Mouse (Mus musculus): ENCODE data around the gene Sec1. TPM values are rescaled to one million over a fixed set of nuclear protein-coding genes. Genes with fewer than 3 reads are reported as not detected.

Gene Sec1
- polyA plus RNA-seq, 1 experiment from 2014 or later: 0.74 TPM

GRCm38 (mm10) chr7:45635711-45636688 lies 58.2 kb downstream of the Sec1 start:
- peak overlapping the region; percentile 16 for H3K4me2 ChIP-seq (ENCODE audit: low read depth, low read length)
- no peaks in the 10 kb centered on the region for H3K27me3 ChIP-seq (ENCODE audit: control insufficient read depth, insufficient read depth, low read depth, low read length)
- peaks cover 9% of the 10 kb centered on the region for H3K36me3 ChIP-seq (ENCODE audit: control insufficient read depth, insufficient read depth, low read length)
- H3K27ac ChIP-seq (ENCODE audit: low read length): peak overlapping the region; percentile 88
- peak; percentile 29 for ATAC-seq (ENCODE audit: low read depth)
- no peaks in the 10 kb centered on the region for H3K9me3 ChIP-seq (ENCODE audit: control insufficient read depth, low read length)
- H3K4me3 ChIP-seq (ENCODE audit: low read length): no peak overlapping the region
- WGBS: 46% methylated on average over 15 of the region's 15 CpGs
- peaks cover 53% of the 10 kb centered on the region for H3K4me1 ChIP-seq (replicated peaks; ENCODE audit: control insufficient read depth, insufficient read depth, low read length)
- no peak overlapping the region for H3K9ac ChIP-seq (ENCODE audit: low read length)

DNA sequence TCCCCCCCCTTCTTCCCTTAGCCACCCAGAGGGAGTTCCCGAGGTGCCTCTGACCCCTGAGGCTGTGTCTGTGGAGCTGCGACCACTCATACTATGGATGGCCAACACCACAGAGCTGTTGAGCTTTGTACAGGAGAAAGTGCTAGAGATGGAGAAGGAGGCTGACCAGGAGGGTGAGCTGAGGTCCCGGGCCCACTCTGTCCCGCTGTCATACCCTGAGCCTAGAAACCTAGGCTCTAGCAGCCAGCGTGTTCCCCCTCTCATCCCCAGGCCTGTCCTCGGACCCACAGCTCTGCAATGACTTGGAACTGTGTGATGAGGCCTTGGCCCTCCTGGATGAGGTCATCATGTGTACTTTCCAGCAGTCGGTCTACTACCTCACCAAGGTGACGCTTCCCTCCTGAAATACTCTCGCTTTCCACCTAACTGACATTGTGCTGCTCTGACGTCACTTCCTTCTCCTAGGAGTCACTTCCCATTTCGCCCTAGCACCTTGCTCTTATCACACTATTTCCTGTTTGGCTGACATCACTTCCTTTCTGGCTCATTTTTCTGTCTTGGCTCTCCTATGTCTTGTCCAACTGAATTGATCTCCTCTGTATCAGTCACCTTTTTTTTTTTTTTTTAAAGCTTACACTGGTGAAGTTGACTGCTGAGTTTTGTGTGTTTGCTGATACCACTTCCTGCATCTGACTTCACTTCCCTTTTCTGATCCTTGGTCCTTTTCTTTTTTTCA lies 59.1 kb downstream of the Sec1 start:
- no peak for ATAC-seq (ENCODE audit: low read depth)
- Histone ChIP-seq H3K27me3 (ENCODE audit: control insufficient read depth, insufficient read depth, low read depth, low read length) (no peaks in the 10 kb centered on the region), H3K27ac (ENCODE audit: low read length) (peak overlapping the region; percentile 88), H3K4me1 (replicated peaks; ENCODE audit: control insufficient read depth, insufficient read depth, low read length) (peaks cover 45% of the 10 kb centered on the region), H3K4me2 (ENCODE audit: low read depth, low read length) (peak overlapping the region; percentile 16; the same call in 1 of the 2 replicates), H3K4me3 (ENCODE audit: low read length) (no peak overlapping the region), H3K9me3 (ENCODE audit: control insufficient read depth, low read length) (no peaks in the 10 kb centered on the region), H3K36me3 (ENCODE audit: control insufficient read depth, insufficient read depth, low read length) (peaks cover 9% of the 10 kb centered on the region), H3K9ac (ENCODE audit: low read length) (no peak overlapping the region)
- 73% methylated on average over 11 of the region's 11 CpGs for WGBS

DNA sequence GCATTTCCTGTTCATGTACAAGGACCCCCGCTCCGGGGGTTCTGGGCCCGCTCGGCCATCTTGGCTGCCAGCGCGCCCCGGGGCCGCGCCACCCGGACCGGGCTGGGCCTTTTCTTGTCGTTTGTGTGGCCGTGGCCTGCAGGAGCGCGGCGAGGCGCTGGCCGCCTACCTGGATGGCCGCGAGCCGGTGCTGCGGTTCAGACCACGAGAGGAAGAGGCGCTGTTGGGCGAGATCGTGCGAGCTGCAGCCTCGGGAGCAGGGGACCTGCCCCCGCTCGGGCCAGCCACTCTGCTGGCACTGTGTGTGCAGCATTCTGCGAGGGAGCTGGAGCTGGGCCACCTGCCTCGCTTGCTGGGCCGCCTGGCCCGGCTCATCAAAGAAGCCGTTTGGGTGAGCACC lies 61.7 kb downstream of the Sec1 start:
- peaks cover 30% of the 10 kb centered on the region for H3K4me1 ChIP-seq (replicated peaks; ENCODE audit: control insufficient read depth, insufficient read depth, low read length)
- H3K9ac ChIP-seq (ENCODE audit: low read length): peak overlapping the region; percentile 68
- H3K4me3 ChIP-seq (ENCODE audit: low read length): peak overlapping the region; percentile 26
- 18% methylated on average over 35 of the region's 35 CpGs for WGBS
- no peak overlapping the region for H3K27ac ChIP-seq (ENCODE audit: low read length)
- peaks cover 9% of the 10 kb centered on the region for H3K36me3 ChIP-seq (ENCODE audit: control insufficient read depth, insufficient read depth, low read length)
- H3K4me2 ChIP-seq (ENCODE audit: low read depth, low read length): peak overlapping the region; percentile 53
- H3K9me3 ChIP-seq (ENCODE audit: control insufficient read depth, low read length): no peaks in the 10 kb centered on the region
- peaks cover 9% of the 10 kb centered on the region; the same call in 1 of the 2 replicates for H3K27me3 ChIP-seq (ENCODE audit: control insufficient read depth, insufficient read depth, low read depth, low read length)
- ATAC-seq (ENCODE audit: low read depth): peak; percentile 29

DNA sequence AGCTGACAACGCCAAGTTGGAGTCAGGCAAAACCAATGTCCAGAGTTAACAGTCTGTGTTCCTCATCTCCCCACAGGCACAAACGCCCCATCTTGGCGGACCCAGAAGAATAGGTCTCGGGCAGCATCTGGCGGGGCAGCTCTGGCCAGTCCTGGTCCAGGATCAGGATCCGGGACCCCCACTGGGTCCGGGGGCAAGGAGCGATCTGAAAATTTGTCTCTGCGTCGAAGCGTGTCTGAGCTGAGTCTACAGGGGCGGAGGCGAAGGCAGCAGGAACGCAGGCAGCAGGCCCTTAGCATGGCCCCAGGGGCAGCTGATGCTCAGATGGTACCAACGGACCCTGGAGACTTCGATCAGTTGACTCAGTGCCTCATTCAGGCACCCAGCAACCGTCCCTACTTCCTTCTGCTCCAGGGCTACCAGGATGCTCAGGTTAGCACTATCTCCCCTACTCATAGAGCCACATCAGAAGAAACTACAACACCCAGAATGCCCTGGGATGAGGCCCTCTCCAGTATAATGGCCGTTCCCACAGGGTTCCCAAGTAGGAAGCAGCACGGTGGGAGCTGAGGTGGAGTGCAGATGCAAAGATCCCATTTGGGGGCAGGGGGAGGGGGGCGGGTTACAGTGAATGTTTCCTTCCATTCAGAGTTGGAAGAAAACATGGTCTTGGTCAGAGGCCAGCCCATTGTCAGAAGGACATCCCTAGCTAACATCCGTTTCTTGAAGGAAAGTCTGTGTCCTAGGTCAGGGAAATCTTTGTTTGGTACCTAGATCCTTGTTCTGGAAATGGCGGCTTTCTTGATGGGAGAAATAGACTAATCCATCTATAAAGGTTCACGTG lies 63.9 kb downstream of the Sec1 start:
- WGBS: 65% methylated on average over 23 of the region's 23 CpGs
- Histone ChIP-seq H3K27ac (ENCODE audit: low read length) (0 out of 2 replicates have a peak overlapping the region, but pooled peaks have one; percentile 22), H3K27me3 (ENCODE audit: control insufficient read depth, insufficient read depth, low read depth, low read length) (peaks cover 9% of the 10 kb centered on the region; the same call in 1 of the 2 replicates), H3K36me3 (ENCODE audit: control insufficient read depth, insufficient read depth, low read length) (no peaks in the 10 kb centered on the region), H3K4me3 (ENCODE audit: low read length) (no peak overlapping the region), H3K4me2 (ENCODE audit: low read depth, low read length) (peak overlapping the region; percentile 6; the same call in 1 of the 2 replicates), H3K9me3 (ENCODE audit: control insufficient read depth, low read length) (no peaks in the 10 kb centered on the region), H3K9ac (ENCODE audit: low read length) (no peak overlapping the region), H3K4me1 (replicated peaks; ENCODE audit: control insufficient read depth, insufficient read depth, low read length) (peaks cover 16% of the 10 kb centered on the region)
- ATAC-seq (ENCODE audit: low read depth): peak; percentile 15; the same call in 1 of the 2 replicates

- 1% methylated on average over 90 of the region's 105 CpGs for WGBS
- Histone ChIP-seq H3K4me2 (ENCODE audit: low read depth, low read length) (peak overlapping the region; percentile 98), H3K27ac (ENCODE audit: low read length) (peak overlapping the region; percentile 67), H3K9ac (ENCODE audit: low read length) (peak overlapping the region; percentile 80), H3K4me3 (ENCODE audit: low read length) (peak overlapping the region; percentile 63), H3K27me3 (ENCODE audit: control insufficient read depth, insufficient read depth, low read depth, low read length) (peaks cover 9% of the 10 kb centered on the region; the same call in 1 of the 2 replicates), H3K9me3 (ENCODE audit: control insufficient read depth, low read length) (no peaks in the 10 kb centered on the region), H3K4me1 (replicated peaks; ENCODE audit: control insufficient read depth, insufficient read depth, low read length) (peaks cover 13% of the 10 kb centered on the region), H3K36me3 (ENCODE audit: control insufficient read depth, insufficient read depth, low read length) (no peaks in the 10 kb centered on the region)
- peak; percentile 81 for ATAC-seq (ENCODE audit: low read depth)
Measured at GRCm38 (mm10) chr7:45628364-45629294, 65.6 kb downstream of the Sec1 start.

Other genes with a start within 250 kb of the Sec1 start
- 4,912 and 5,024 TPM in 2 replicates for gene Ftl1, start 234.5 kb downstream of the Sec1 start, polyA plus RNA-seq (2015; fragmentation: Nextera tagmentation; extraction: Ambion mirVana)
- 135 and 136 TPM in 2 replicates for gene Bax, start 227.5 kb downstream of the Sec1 start, polyA plus RNA-seq (2015; fragmentation: Nextera tagmentation; extraction: Ambion mirVana)
- 0.39 and 0.57 TPM in 2 replicates for gene Tulp2, start 212.5 kb downstream of the Sec1 start, polyA plus RNA-seq (2015; fragmentation: Nextera tagmentation; extraction: Ambion mirVana)
- gene Gm45808, start 207.6 kb downstream of the Sec1 start, polyA plus RNA-seq (2015; fragmentation: Nextera tagmentation; extraction: Ambion mirVana): not detected in 2 replicates
- gene Dhdh, start 205.6 kb downstream of the Sec1 start, polyA plus RNA-seq (2015; fragmentation: Nextera tagmentation; extraction: Ambion mirVana): 3.6 and 3.7 TPM in 2 replicates
- gene Nucb1, start 184.0 kb downstream of the Sec1 start, polyA plus RNA-seq (2015; fragmentation: Nextera tagmentation; extraction: Ambion mirVana): 254 and 266 TPM in 2 replicates
- gene Ppp1r15a, start 168.1 kb downstream of the Sec1 start, polyA plus RNA-seq (2015; fragmentation: Nextera tagmentation; extraction: Ambion mirVana): 22.4 and 29.0 TPM in 2 replicates
- 2.3 and 3.4 TPM in 2 replicates for gene Plekha4, start 168.1 kb downstream of the Sec1 start, polyA plus RNA-seq (2015; fragmentation: Nextera tagmentation; extraction: Ambion mirVana)
- 0.72 and 0.84 TPM in 2 replicates for gene Hsd17b14, start 139.5 kb downstream of the Sec1 start, polyA plus RNA-seq (2015; fragmentation: Nextera tagmentation; extraction: Ambion mirVana)
- 59.5 and 60.0 TPM in 2 replicates for gene Bcat2, start 124.2 kb downstream of the Sec1 start, polyA plus RNA-seq (2015; fragmentation: Nextera tagmentation; extraction: Ambion mirVana)
- gene Fgf21, start 78.9 kb downstream of the Sec1 start, polyA plus RNA-seq (2015; fragmentation: Nextera tagmentation; extraction: Ambion mirVana): 0.16 and 0.91 TPM in 2 replicates
- gene Fut1, start 77.1 kb downstream of the Sec1 start, polyA plus RNA-seq (2015; fragmentation: Nextera tagmentation; extraction: Ambion mirVana): 0.26 and 0.70 TPM in 2 replicates
- gene Izumo1, start 72.6 kb downstream of the Sec1 start, polyA plus RNA-seq (2015; fragmentation: Nextera tagmentation; extraction: Ambion mirVana): 0.16 and 0.21 TPM in 2 replicates
- 16.1 and 16.4 TPM in 2 replicates for gene Rasip1, start 66.9 kb downstream of the Sec1 start, polyA plus RNA-seq (2015; fragmentation: Nextera tagmentation; extraction: Ambion mirVana)
- gene Mamstr, start 54.4 kb downstream of the Sec1 start, polyA plus RNA-seq (2015; fragmentation: Nextera tagmentation; extraction: Ambion mirVana): 10.6 and 11.5 TPM in 2 replicates
- 0.60 and 0.70 TPM in 2 replicates for gene Fut2, start 28.0 kb downstream of the Sec1 start, polyA plus RNA-seq (2015; fragmentation: Nextera tagmentation; extraction: Ambion mirVana)
- gene Ntn5, start 10.4 kb downstream of the Sec1 start, polyA plus RNA-seq (2015; fragmentation: Nextera tagmentation; extraction: Ambion mirVana): 0.95 and 1.8 TPM in 2 replicates
- 2.3 and 3.3 TPM in 2 replicates for gene Car11, start 5.4 kb upstream of the Sec1 start, polyA plus RNA-seq (2015; fragmentation: Nextera tagmentation; extraction: Ambion mirVana)
- gene Dbp, start 10.7 kb upstream of the Sec1 start, polyA plus RNA-seq (2015; fragmentation: Nextera tagmentation; extraction: Ambion mirVana): 1.5 and 1.7 TPM in 2 replicates
- gene Rpl18, start 21.1 kb upstream of the Sec1 start, polyA plus RNA-seq (2015; fragmentation: Nextera tagmentation; extraction: Ambion mirVana): 984 and 1,005 TPM in 2 replicates
- gene Sphk2, start 23.6 kb upstream of the Sec1 start, polyA plus RNA-seq (2015; fragmentation: Nextera tagmentation; extraction: Ambion mirVana): 28.9 TPM in 2 replicates
- 2.0 and 2.1 TPM in 2 replicates for gene Fam83e, start 26.8 kb upstream of the Sec1 start, polyA plus RNA-seq (2015; fragmentation: Nextera tagmentation; extraction: Ambion mirVana)
- gene Spaca4, start 31.4 kb upstream of the Sec1 start, polyA plus RNA-seq (2015; fragmentation: Nextera tagmentation; extraction: Ambion mirVana): not detected in 2 replicates
- 0.72 and 1.0 TPM in 2 replicates for gene Lmtk3, start 89.3 kb upstream of the Sec1 start, polyA plus RNA-seq (2015; fragmentation: Nextera tagmentation; extraction: Ambion mirVana)
- 6.6 and 7.9 TPM in 2 replicates for gene Sult2b1, start 90.3 kb upstream of the Sec1 start, polyA plus RNA-seq (2015; fragmentation: Nextera tagmentation; extraction: Ambion mirVana)
- 108 and 112 TPM in 2 replicates for gene Cyth2, start 120.2 kb upstream of the Sec1 start, polyA plus RNA-seq (2015; fragmentation: Nextera tagmentation; extraction: Ambion mirVana)
- 0.68 and 1.3 TPM in 2 replicates for gene Kcnj14, start 130.4 kb upstream of the Sec1 start, polyA plus RNA-seq (2015; fragmentation: Nextera tagmentation; extraction: Ambion mirVana)
- 50.0 and 51.4 TPM in 2 replicates for gene Grwd1, start 136.5 kb upstream of the Sec1 start, polyA plus RNA-seq (2015; fragmentation: Nextera tagmentation; extraction: Ambion mirVana)
- gene Kdelr1, start 178.4 kb upstream of the Sec1 start, polyA plus RNA-seq (2015; fragmentation: Nextera tagmentation; extraction: Ambion mirVana): 76.6 and 76.7 TPM in 2 replicates
- 0.34 and 0.40 TPM in 2 replicates for gene Grin2d, start 184.0 kb upstream of the Sec1 start, polyA plus RNA-seq (2015; fragmentation: Nextera tagmentation; extraction: Ambion mirVana)
- gene Syngr4, start 202.3 kb upstream of the Sec1 start, polyA plus RNA-seq (2015; fragmentation: Nextera tagmentation; extraction: Ambion mirVana): 0.26 and 1.9 TPM in 2 replicates
- gene Tmem143, start 202.5 kb upstream of the Sec1 start, polyA plus RNA-seq (2015; fragmentation: Nextera tagmentation; extraction: Ambion mirVana): 4.6 and 5.6 TPM in 2 replicates
- 177 and 189 TPM in 2 replicates for gene Emp3, start 227.0 kb upstream of the Sec1 start, polyA plus RNA-seq (2015; fragmentation: Nextera tagmentation; extraction: Ambion mirVana)
- 9.6 and 11.3 TPM in 2 replicates for gene Ccdc114, start 229.7 kb upstream of the Sec1 start, polyA plus RNA-seq (2015; fragmentation: Nextera tagmentation; extraction: Ambion mirVana)